Mouse (Mus musculus) cerebellum, adult 11 months (tissue): ENCODE data around the gene Dpf2.

Source experiments
- DNase-seq: peaks from one replicate; pipeline ENCODE4 v3.0.0; 2022

Gene Dpf2

GRCm38 (mm10) chr19:5935691-5936090 lies 22.9 kb upstream of the Dpf2 start:
- DNase-seq: no peak

- DNase-seq: no peak
These were observed 22.5 kb upstream of the Dpf2 start for GRCm38 (mm10) chr19:5935266-5935665.

GRCm38 (mm10) chr19:5929634-5930596 lies 17.1 kb upstream of the Dpf2 start:
- DNase-seq: no peak

- DNase-seq: no peak
These were observed 15.7 kb upstream of the Dpf2 start for GRCm38 (mm10) chr19:5928546-5928945.

DNA sequence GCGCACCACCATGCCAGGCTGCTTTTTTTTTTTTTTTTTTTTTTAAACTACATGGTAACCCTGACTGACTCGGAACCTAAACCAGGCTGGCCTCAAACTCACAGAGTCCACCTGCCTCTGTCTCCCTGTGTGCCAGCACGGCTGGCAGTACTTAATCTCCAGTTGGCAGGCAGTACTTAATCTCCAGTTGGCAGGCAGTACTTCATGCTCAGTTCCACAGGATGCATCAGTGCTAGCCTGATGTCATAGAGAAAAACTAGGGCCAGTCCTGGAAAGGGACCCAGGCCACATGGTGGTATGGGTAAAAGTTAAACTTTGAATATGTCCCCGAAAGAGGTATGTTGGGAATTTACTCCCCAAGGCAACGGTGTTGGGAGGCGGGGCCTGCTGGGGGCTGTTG lies 15.3 kb upstream of the Dpf2 start:
- DNase-seq: no peak

DNA sequence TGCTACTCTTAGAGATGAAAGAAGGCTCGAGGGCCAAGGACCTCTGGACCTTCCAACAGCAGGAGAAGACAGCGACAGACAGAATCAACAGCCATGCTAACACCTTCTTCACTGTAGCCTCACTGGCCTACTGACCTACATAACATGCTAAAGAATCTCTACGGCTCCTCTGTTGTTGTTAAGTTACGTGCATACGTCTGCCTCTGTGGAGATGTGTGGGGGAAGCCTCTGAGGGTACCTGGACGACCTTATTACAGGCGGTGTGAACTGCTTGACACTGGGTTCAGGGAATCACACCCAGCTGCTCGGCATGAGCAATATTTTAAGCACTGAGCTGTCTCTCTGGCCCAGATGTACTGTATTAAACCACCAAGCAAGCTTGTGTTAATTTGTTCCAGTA lies 14.7 kb upstream of the Dpf2 start:
- no peak for DNase-seq

DNA sequence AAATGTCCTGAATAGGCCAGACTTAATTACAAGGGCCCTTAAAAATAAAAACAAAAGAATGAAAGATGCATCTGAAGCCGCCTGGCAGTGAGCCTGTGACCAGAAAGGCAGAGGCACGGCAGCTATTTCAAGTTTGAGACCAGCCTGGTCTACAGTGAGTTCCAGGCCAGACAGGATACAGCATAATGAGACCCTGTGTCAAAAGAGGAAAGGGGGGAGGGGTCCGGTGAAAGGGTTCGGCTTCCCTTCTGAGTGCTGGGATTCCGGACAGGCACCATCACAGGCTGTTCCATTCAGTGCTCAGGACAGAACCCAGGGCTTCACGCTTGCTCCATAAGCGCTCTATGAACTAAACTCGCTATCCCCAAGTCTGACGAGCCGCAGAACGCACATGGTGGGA lies 14.2 kb upstream of the Dpf2 start:
- DNase-seq: no peak

- no peak for DNase-seq
These were observed 12.6 kb upstream of the Dpf2 start for GRCm38 (mm10) chr19:5925311-5925855.

DNA sequence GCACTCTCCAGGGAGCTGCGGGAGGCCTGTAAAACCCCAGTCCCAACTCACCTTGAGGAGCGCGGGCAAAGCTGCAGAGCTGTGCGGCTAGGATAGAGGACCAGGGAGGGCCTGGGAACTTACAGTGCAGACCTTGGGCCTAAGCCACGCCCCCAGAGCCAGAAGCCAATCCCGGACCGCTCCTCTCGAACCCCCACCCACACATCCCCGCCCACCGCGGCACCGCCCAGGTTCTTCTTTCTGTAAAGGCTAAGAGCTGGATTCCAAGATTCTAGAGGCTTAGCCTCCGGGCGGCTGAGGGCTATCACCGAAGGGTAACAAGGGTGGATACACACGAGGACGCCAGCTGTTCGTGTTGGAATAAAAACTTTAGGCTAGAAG lies 11.9 kb upstream of the Dpf2 start, which contains the start of gene Cdc42ep2:
Cdc42ep2 (minus strand) TSS at position 104 of the 381 bp plus-strand sequence.
- peak; percentile 94 for DNase-seq

DNA sequence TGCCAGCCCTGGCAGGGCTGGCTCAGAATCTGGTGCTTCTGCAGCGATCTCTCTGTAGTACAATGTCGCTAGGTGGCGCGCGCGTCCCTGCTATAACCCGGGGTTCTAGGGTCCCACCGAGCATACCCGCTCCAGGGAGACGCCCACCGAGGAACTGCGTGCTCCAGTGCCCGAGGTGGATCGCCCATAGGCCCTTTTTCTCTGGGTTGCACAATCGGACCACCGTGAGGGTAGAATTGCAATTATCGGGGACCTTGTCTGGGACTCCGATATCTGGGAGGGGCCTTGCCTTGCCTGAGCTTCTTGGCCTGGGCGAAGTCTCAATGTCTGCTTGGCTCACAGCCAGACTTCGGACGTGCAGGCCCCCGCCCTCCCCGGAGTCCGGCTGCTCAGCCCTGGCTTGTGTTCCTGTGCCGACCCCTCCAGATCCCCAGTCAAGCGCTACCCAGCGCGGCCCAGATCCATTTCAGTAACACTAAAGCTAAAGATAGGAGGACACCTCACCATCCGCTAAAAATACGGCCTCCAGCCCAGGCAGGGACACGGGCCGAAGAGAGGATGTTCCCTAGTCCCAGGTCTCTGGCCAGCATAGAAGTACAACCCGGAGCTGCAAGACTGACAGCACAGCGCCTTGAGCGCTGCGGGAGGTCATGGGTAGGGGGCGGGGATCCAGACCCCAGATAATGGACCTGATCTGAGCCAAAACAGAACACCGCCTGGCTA lies 11.3 kb upstream of the Dpf2 start:
- DNase-seq: peak; percentile 85

DNA sequence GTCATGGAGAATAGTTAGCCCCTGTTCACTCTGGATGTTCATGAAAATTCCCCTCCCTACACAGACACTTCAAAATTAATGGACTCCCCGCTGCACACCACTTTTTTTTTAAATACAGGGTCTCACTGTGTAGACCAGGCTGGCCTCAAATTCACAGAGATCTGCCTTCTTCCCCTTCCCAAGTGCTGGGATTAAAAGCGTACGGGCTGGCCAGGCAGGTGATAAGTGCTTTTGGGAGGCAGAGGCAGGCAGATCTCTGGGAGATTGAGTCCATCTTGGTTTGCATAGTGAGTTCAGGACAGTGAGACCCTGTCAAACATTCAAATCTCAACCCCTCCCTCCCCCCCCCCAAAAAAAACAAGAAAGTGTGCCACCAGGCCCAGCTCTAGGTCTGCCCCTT lies 10.2 kb upstream of the Dpf2 start:
- DNase-seq: no peak

- no peak for DNase-seq
These were observed 9.5 kb upstream of the Dpf2 start for GRCm38 (mm10) chr19:5922119-5922942.

- DNase-seq: no peak
These were observed 8.9 kb upstream of the Dpf2 start for GRCm38 (mm10) chr19:5921715-5922114.

- peak; percentile 99 for DNase-seq
These were observed 455 bp downstream of the Dpf2 start for GRCm38 (mm10) chr19:5912103-5913006.

- DNase-seq: no peak
These were observed 1.2 kb downstream of the Dpf2 start for GRCm38 (mm10) chr19:5911430-5912102.

DNA sequence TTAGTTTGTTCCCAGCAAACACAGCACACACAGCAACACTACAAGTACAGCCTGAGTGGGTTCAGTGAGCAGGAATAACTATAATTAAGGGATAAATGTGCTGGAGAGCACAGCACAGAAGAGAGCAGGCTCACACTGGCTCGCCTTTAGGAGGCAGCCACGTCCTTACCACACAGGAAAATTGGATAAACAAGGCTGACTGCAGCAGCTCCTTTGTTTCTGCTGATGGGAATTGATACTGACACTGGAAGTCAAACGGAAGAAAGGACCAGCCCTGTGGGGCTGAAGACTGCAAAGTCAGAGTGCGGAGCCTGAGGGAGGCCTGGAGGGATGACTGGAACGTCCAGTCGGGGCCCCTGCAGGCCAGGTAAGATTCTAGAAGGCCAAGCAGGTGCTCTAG lies 2.6 kb downstream of the Dpf2 start:
- DNase-seq: no peak

- DNase-seq: no peak
These were observed 5.5 kb downstream of the Dpf2 start for GRCm38 (mm10) chr19:5907275-5907674.

- peak; percentile 95 for DNase-seq
These were observed 18.7 kb downstream of the Dpf2 start, which contains the start of gene Tigd3 for GRCm38 (mm10) chr19:5894002-5894678. Gene Tigd3 (minus strand): TSS chr19:5894149.

- no peak for DNase-seq
These were observed 19.4 kb downstream of the Dpf2 start for GRCm38 (mm10) chr19:5893282-5894001.

DNA sequence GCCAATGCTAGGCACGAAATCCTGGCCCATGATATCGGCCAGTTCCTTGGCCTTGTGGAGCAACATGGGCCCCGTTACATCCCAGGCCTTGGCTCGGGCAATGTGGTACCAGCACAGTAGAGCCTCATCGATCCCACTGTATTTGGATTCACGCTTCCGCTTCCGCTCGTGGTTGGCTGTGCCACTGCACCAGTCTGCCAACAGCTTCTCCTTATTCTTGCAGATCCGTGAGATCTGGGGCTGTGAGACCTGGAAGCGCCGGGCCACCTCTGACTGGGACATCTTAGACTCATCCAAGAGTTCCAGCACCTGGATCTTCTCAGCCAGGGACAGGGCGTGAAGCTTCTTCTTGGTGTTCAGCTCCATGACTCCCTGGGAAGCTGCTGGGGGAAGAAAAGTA lies 20.1 kb downstream of the Dpf2 start:
- no peak for DNase-seq
